Mouse (Mus musculus): ENCODE results near the gene Man1c1.

Man1c1 gene

GRCm38 (mm10) chr4:134638111-134638550 is 66.0 kb downstream of the Man1c1 start:
- DNase-seq (ENCODE audit: low spot score): no peak

GRCm38 (mm10) chr4:134636406-134636805 is 67.7 kb downstream of the Man1c1 start:
- no peak for DNase-seq (ENCODE audit: low spot score)

- DNase-seq (ENCODE audit: low spot score): no peak
These were observed 70.1 kb downstream of the Man1c1 start for GRCm38 (mm10) chr4:134634001-134634400.

- DNase-seq (ENCODE audit: low spot score): peak; percentile 36
These were observed 71.9 kb downstream of the Man1c1 start for GRCm38 (mm10) chr4:134632131-134632711.

- no peak for DNase-seq (ENCODE audit: low spot score)
These were observed 72.5 kb downstream of the Man1c1 start for GRCm38 (mm10) chr4:134631471-134632130.

- DNase-seq (ENCODE audit: low spot score): no peak
These were observed 75.3 kb downstream of the Man1c1 start for GRCm38 (mm10) chr4:134628575-134629384.

- DNase-seq (ENCODE audit: low spot score): no peak
These were observed 76.0 kb downstream of the Man1c1 start for GRCm38 (mm10) chr4:134628058-134628457.

- DNase-seq (ENCODE audit: low spot score): no peak
These were observed 77.2 kb downstream of the Man1c1 start for GRCm38 (mm10) chr4:134626883-134627282.

GRCm38 (mm10) chr4:134626350-134626749 is 77.7 kb downstream of the Man1c1 start:
- DNase-seq (ENCODE audit: low spot score): peak; percentile 67

GRCm38 (mm10) chr4:134624109-134624862 is 79.8 kb downstream of the Man1c1 start:
- DNase-seq (ENCODE audit: low spot score): no peak

- DNase-seq (ENCODE audit: low spot score): no peak
These were observed 82.4 kb downstream of the Man1c1 start for GRCm38 (mm10) chr4:134621695-134622094.

GRCm38 (mm10) chr4:134620246-134620645 is 83.8 kb downstream of the Man1c1 start:
- DNase-seq (ENCODE audit: low spot score): no peak

GRCm38 (mm10) chr4:134619489-134619870 is 84.6 kb downstream of the Man1c1 start:
- no peak for DNase-seq (ENCODE audit: low spot score)

GRCm38 (mm10) chr4:134618810-134619488 is 85.1 kb downstream of the Man1c1 start:
- no peak for DNase-seq (ENCODE audit: low spot score)

- DNase-seq (ENCODE audit: low spot score): no peak
These were observed 86.3 kb downstream of the Man1c1 start for GRCm38 (mm10) chr4:134617779-134618178.

GRCm38 (mm10) chr4:134615929-134616625 is 88.0 kb downstream of the Man1c1 start:
- no peak for DNase-seq (ENCODE audit: low spot score)

- DNase-seq (ENCODE audit: low spot score): no peak
These were observed 91.9 kb downstream of the Man1c1 start for GRCm38 (mm10) chr4:134612070-134612667.

- no peak for DNase-seq (ENCODE audit: low spot score)
These were observed 93.5 kb downstream of the Man1c1 start for GRCm38 (mm10) chr4:134610616-134611015.

GRCm38 (mm10) chr4:134607679-134608078 is 96.4 kb downstream of the Man1c1 start:
- no peak for DNase-seq (ENCODE audit: low spot score)

- no peak for DNase-seq (ENCODE audit: low spot score)
These were observed 98.0 kb downstream of the Man1c1 start for GRCm38 (mm10) chr4:134606054-134606453.

GRCm38 (mm10) chr4:134604472-134604871 is 99.6 kb downstream of the Man1c1 start:
- DNase-seq (ENCODE audit: low spot score): no peak
